In genomic region chr17:33798306-33798705, GRCm38 (mm10) we compare ENCODE assay signal across 16 mouse cellular contexts. TPM values are rescaled to one million over a fixed set of nuclear protein-coding genes. Genes with fewer than 3 reads are reported as not detected.
DNase-seq lines count a peak whose midpoint lies in the region; ATAC-seq and TF ChIP-seq lines count a peak whose summit lies in the region.
"Had no signal": no experiment of that assay in that cellular context is flagged by ENCODE, and none has a peak within 500 bp of the region (broad histone marks: within the 10 kb centered on the region; RNA-seq: fewer than 3 reads in every experiment).

No protein-coding gene starts in this region.

- H3K27me3 ChIP-seq in heart, postnatal 0 days (ENCODE audit: control insufficient read depth, insufficient read depth, low read length), result peaks cover 24% of the 10 kb centered on the region
- H3K27me3 ChIP-seq in heart, embryonic 12.5 days (replicated peaks), result peaks cover 54% of the 10 kb centered on the region
- no peaks in the 10 kb centered on the region for H3K27me3 ChIP-seq in liver, adult 2 months (ENCODE audit: control insufficient read depth, insufficient read depth, low read length)
- peaks cover 11% of the 10 kb centered on the region; the same call in 1 of the 2 replicates for H3K27me3 ChIP-seq in liver, embryonic 12.5 days (replicated peaks)
- H3K27me3 ChIP-seq: embryonic facial prominence, embryonic 12.5 days; neural tube, embryonic 12.5 days had no signal

- WGBS in heart, postnatal 0 days, result 50% methylated on average over 3 of the region's 3 CpGs
- WGBS in heart, embryonic 12.5 days, result 55% methylated on average over 3 of the region's 3 CpGs
- WGBS in liver, adult 2 months, result 45% methylated on average over 3 of the region's 3 CpGs
- WGBS in liver, embryonic 12.5 days (ENCODE audit: insufficient replicate concordance), result 40% methylated on average over 3 of the region's 3 CpGs

- H3K4me1 ChIP-seq in heart, postnatal 0 days (ENCODE audit: control insufficient read depth, insufficient read depth), result no peaks in the 10 kb centered on the region
- H3K4me1 ChIP-seq in heart, embryonic 12.5 days (replicated peaks), result no peaks in the 10 kb centered on the region
- H3K4me1 ChIP-seq in liver, adult 2 months (ENCODE audit: control insufficient read depth, insufficient read depth, low read length), result peaks cover 4% of the 10 kb centered on the region
- no peaks in the 10 kb centered on the region for H3K4me1 ChIP-seq in liver, embryonic 12.5 days
- H3K4me1 ChIP-seq: embryonic facial prominence, embryonic 12.5 days; liver, embryonic 13.5 days; neural tube, embryonic 12.5 days had no signal

- no peak for ATAC-seq in heart, postnatal 0 days (ENCODE audit: insufficient read depth, low read depth)
- no peak for ATAC-seq in heart, embryonic 12.5 days (ENCODE audit: insufficient number of reproducible peaks, low FRiP score)
- no peak for ATAC-seq in liver, embryonic 12.5 days
- ATAC-seq: forebrain, embryonic 16.5 days; hindbrain, embryonic 16.5 days had no signal

- H3K9ac ChIP-seq in heart, postnatal 0 days (replicated peaks; ENCODE audit: low read depth, low read length), result no peak overlapping the region
- no peak overlapping the region for H3K9ac ChIP-seq in heart, embryonic 12.5 days
- H3K9ac ChIP-seq in liver, adult 2 months (ENCODE audit: low read depth, low read length), result no peak overlapping the region
- no peak overlapping the region for H3K9ac ChIP-seq in liver, embryonic 12.5 days
- H3K9ac ChIP-seq: embryonic facial prominence, embryonic 12.5 days; liver, embryonic 13.5 days; neural tube, embryonic 12.5 days had no signal

- TF ChIP-seq CTCF in heart, postnatal 0 days (IDR thresholded peaks at IDR 0.05; ENCODE audit: low read depth), result peak; percentile 62
- peak; percentile 27; the same call in 1 of the 2 replicates for TF ChIP-seq CTCF in liver, adult 2 months (IDR thresholded peaks at IDR 0.05; ENCODE audit: low read depth, low read length)

- H3K9me3 ChIP-seq in heart, postnatal 0 days (replicated peaks; ENCODE audit: control insufficient read depth, low read length), result no peaks in the 10 kb centered on the region
- no peaks in the 10 kb centered on the region for H3K9me3 ChIP-seq in heart, embryonic 12.5 days (replicated peaks)
- no peaks in the 10 kb centered on the region for H3K9me3 ChIP-seq in liver, embryonic 12.5 days (replicated peaks)
- H3K9me3 ChIP-seq: embryonic facial prominence, embryonic 12.5 days; G1E; liver, embryonic 13.5 days; neural tube, embryonic 12.5 days had no signal

- DNase-seq in heart, postnatal 0 days (ENCODE audit: low spot score), result peak; percentile 63
- DNase-seq in liver, adult 2 months (ENCODE audit: extremely low read depth, low read depth, low spot score), result peak; percentile 74
- DNase-seq in MN1 (ENCODE audit: low spot score), result peak; percentile 46
- peak; percentile 52 for DNase-seq in lung, postnatal 14 days
- no peak for DNase-seq in spleen, postnatal 4 days (ENCODE audit: low spot score in 2 of 2)
- DNase-seq in layer of hippocampus, postnatal 10 days (ENCODE audit: low spot score in 2 of 2), result no peak
- DNase-seq: cerebellum, adult 8-10 months; liver, embryonic 13.5 days; thymus, postnatal 25 days had no signal

- no peak for TF ChIP-seq EP300 in heart, postnatal 0 days (IDR thresholded peaks at IDR 0.05; ENCODE audit: low read depth)

- H3K79me2 ChIP-seq in liver, adult 2 months (ENCODE audit: control insufficient read depth, insufficient read depth, low read length), result no peaks in the 10 kb centered on the region

- no peak overlapping the region for H3K27ac ChIP-seq in heart, postnatal 0 days (ENCODE audit: low read depth)
- no peak overlapping the region for H3K27ac ChIP-seq in heart, embryonic 12.5 days (ENCODE audit: poor library complexity, severe bottlenecking)
- H3K27ac ChIP-seq in liver, adult 2 months (replicated peaks; ENCODE audit: insufficient read depth, low read depth, low read length), result no peak overlapping the region
- H3K27ac ChIP-seq in liver, embryonic 12.5 days, result no peak overlapping the region
- H3K27ac ChIP-seq: embryonic facial prominence, embryonic 12.5 days; liver, embryonic 13.5 days; neural tube, embryonic 12.5 days had no signal

- H3K4me2 ChIP-seq in heart, postnatal 0 days (ENCODE audit: low read depth, low read length), result no peak overlapping the region
- H3K4me2 ChIP-seq in heart, embryonic 12.5 days, result no peak overlapping the region
- no peak overlapping the region for H3K4me2 ChIP-seq in liver, embryonic 12.5 days
- H3K4me2 ChIP-seq: embryonic facial prominence, embryonic 12.5 days; liver, embryonic 13.5 days; neural tube, embryonic 12.5 days had no signal

- no peak overlapping the region for H3K4me3 ChIP-seq in heart, postnatal 0 days (ENCODE audit: low read depth, low read length)
- H3K4me3 ChIP-seq in heart, embryonic 12.5 days, result no peak overlapping the region
- no peak overlapping the region for H3K4me3 ChIP-seq in liver, adult 2 months (ENCODE audit: insufficient read depth, low read depth, low read length)
- no peak overlapping the region for H3K4me3 ChIP-seq in liver, embryonic 12.5 days
- H3K4me3 ChIP-seq: embryonic facial prominence, embryonic 12.5 days; liver, embryonic 13.5 days; neural tube, embryonic 12.5 days had no signal

- no peaks in the 10 kb centered on the region for H3K36me3 ChIP-seq in heart, postnatal 0 days (replicated peaks; ENCODE audit: control insufficient read depth, insufficient read depth, low read length)
- no peaks in the 10 kb centered on the region for H3K36me3 ChIP-seq in heart, embryonic 12.5 days
- H3K36me3 ChIP-seq in liver, adult 2 months (ENCODE audit: control insufficient read depth, insufficient read depth, low read length), result no peaks in the 10 kb centered on the region
- no peaks in the 10 kb centered on the region for H3K36me3 ChIP-seq in liver, embryonic 12.5 days
- H3K36me3 ChIP-seq: embryonic facial prominence, embryonic 12.5 days; G1E; liver, embryonic 13.5 days; neural tube, embryonic 12.5 days had no signal

- no peak for TF ChIP-seq POLR2A in liver, adult 2 months (IDR thresholded peaks at IDR 0.05; ENCODE audit: extremely low read depth, insufficient read depth, low read length)

RNA-seq across cellular contexts. Expression of gene Kank3, which starts 12.0 kb away (rescaled TPM):
- total RNA-seq in heart, postnatal 0 days (2014; rRNA removed; ENCODE audit: low replicate concordance), result 33.3 and 68.7 TPM in 2 replicates
- 46.1 and 50.8 TPM in 2 replicates for polyA plus RNA-seq in heart, postnatal 0 days (2015; fragmentation: Nextera tagmentation; extraction: Ambion mirVana)
- 39.0 and 43.9 TPM in 2 replicates for polyA plus RNA-seq in heart, embryonic 12.5 days (2016; fragmentation: Nextera tagmentation; extraction: Ambion mirVana)
- total RNA-seq in liver, adult 2 months (2014; rRNA removed), result 6.0 and 7.3 TPM in 2 replicates
- polyA plus RNA-seq in liver, adult 2 months (2012; rRNA removed), result 9.5 and 13.4 TPM in 2 replicates
- polyA plus RNA-seq in liver, embryonic 12.5 days (2016; fragmentation: Nextera tagmentation; extraction: Ambion mirVana), result 12.6 and 13.2 TPM in 2 replicates
- 10 to 100 TPM; 38.0 to 51.2 TPM for total RNA-seq in layer of hippocampus, postnatal 10 days (2021)

RNA-seq across cellular contexts. Expression of gene Angptl4, which starts 16.7 kb away (rescaled TPM):
- total RNA-seq in heart, postnatal 0 days (2014; rRNA removed; ENCODE audit: low replicate concordance), result 35.2 and 79.3 TPM in 2 replicates
- polyA plus RNA-seq in heart, postnatal 0 days (2015; fragmentation: Nextera tagmentation; extraction: Ambion mirVana), result 59.2 and 124 TPM in 2 replicates
- 6.9 and 7.5 TPM in 2 replicates for polyA plus RNA-seq in heart, embryonic 12.5 days (2016; fragmentation: Nextera tagmentation; extraction: Ambion mirVana)
- 129 and 142 TPM in 2 replicates for total RNA-seq in liver, adult 2 months (2014; rRNA removed)
- polyA plus RNA-seq in liver, adult 2 months (2012; rRNA removed), result 28.1 and 49.5 TPM in 2 replicates
- polyA plus RNA-seq in liver, embryonic 12.5 days (2016; fragmentation: Nextera tagmentation; extraction: Ambion mirVana), result 17.3 and 21.0 TPM in 2 replicates
- total RNA-seq in layer of hippocampus, postnatal 10 days (2021), result 1 to 10 TPM; 6.9 to 9.5 TPM
- polyA plus RNA-seq: G1E had no signal

RNA-seq across cellular contexts. Expression of gene Rps28, which starts 26.1 kb away (rescaled TPM):
- total RNA-seq in heart, postnatal 0 days (2014; rRNA removed; ENCODE audit: low replicate concordance), result 127 and 305 TPM in 2 replicates
- polyA plus RNA-seq in heart, postnatal 0 days (2015; fragmentation: Nextera tagmentation; extraction: Ambion mirVana), result 622 and 631 TPM in 2 replicates
- polyA plus RNA-seq in heart, embryonic 12.5 days (2016; fragmentation: Nextera tagmentation; extraction: Ambion mirVana), result 570 and 574 TPM in 2 replicates
- 275 and 294 TPM in 2 replicates for total RNA-seq in liver, adult 2 months (2014; rRNA removed)
- polyA plus RNA-seq in liver, adult 2 months (2012; rRNA removed), result 374 and 500 TPM in 2 replicates
- 689 and 715 TPM in 2 replicates for polyA plus RNA-seq in liver, embryonic 12.5 days (2016; fragmentation: Nextera tagmentation; extraction: Ambion mirVana)
- 100 to 1,000 TPM; 919 to 984 TPM for total RNA-seq in layer of hippocampus, postnatal 10 days (2021)

RNA-seq across cellular contexts. Expression of gene Ndufa7, which starts 26.1 kb away (rescaled TPM):
- 467 and 766 TPM in 2 replicates for total RNA-seq in heart, postnatal 0 days (2014; rRNA removed; ENCODE audit: low replicate concordance)
- polyA plus RNA-seq in heart, postnatal 0 days (2015; fragmentation: Nextera tagmentation; extraction: Ambion mirVana), result 899 and 938 TPM in 2 replicates
- polyA plus RNA-seq in heart, embryonic 12.5 days (2016; fragmentation: Nextera tagmentation; extraction: Ambion mirVana), result 431 and 466 TPM in 2 replicates
- 214 and 217 TPM in 2 replicates for total RNA-seq in liver, adult 2 months (2014; rRNA removed)
- polyA plus RNA-seq in liver, adult 2 months (2012; rRNA removed), result 372 and 457 TPM in 2 replicates
- polyA plus RNA-seq in liver, embryonic 12.5 days (2016; fragmentation: Nextera tagmentation; extraction: Ambion mirVana), result 296 and 311 TPM in 2 replicates
- 100 to 1,000 TPM; 244 to 245 TPM for total RNA-seq in layer of hippocampus, postnatal 10 days (2021)

RNA-seq across cellular contexts. Expression of gene Rab11b, which starts 38.0 kb away (rescaled TPM):
- total RNA-seq in heart, postnatal 0 days (2014; rRNA removed; ENCODE audit: low replicate concordance), result 58.6 and 87.8 TPM in 2 replicates
- polyA plus RNA-seq in heart, postnatal 0 days (2015; fragmentation: Nextera tagmentation; extraction: Ambion mirVana), result 382 and 425 TPM in 2 replicates
- 285 and 287 TPM in 2 replicates for polyA plus RNA-seq in heart, embryonic 12.5 days (2016; fragmentation: Nextera tagmentation; extraction: Ambion mirVana)
- total RNA-seq in liver, adult 2 months (2014; rRNA removed), result 23.3 and 45.2 TPM in 2 replicates
- polyA plus RNA-seq in liver, adult 2 months (2012; rRNA removed), result 168 and 177 TPM in 2 replicates
- 147 and 169 TPM in 2 replicates for polyA plus RNA-seq in liver, embryonic 12.5 days (2016; fragmentation: Nextera tagmentation; extraction: Ambion mirVana)
- total RNA-seq in layer of hippocampus, postnatal 10 days (2021), result 100 to 1,000 TPM; 252 to 307 TPM

Comparison
In these comparisons a context has a peak if more than half of its experiments do, and no peak if none do; other contexts are left out.
1. DNase-seq: peak in heart, postnatal 0 days (single experiment), liver, adult 2 months (single experiment), MN1 (single experiment) and lung, postnatal 14 days (single experiment); none in spleen, postnatal 4 days (0 of 2) and layer of hippocampus, postnatal 10 days (0 of 2).